Mouse (Mus musculus) B cell, adult (primary cell): ENCODE measurements around the gene Sox5. TPM values are rescaled to one million over a fixed set of nuclear protein-coding genes. Genes with fewer than 3 reads are reported as not detected.

Experiments
- total RNA-seq: library from RNA; stranded (reverse); gene quantifications from 4 replicates; pipeline ENCODE4 v1.2.4, GENCODE M21; 2023; ENCODE audit not compliant: inconsistent age

The Sox5 gene
- 1.7 to 4.8 TPM (median 3.6 TPM) in 4 replicates for total RNA-seq

GRCm38 (mm10) chr6:144781431-144782030 is at the start of gene Sox5:
TSS of gene Sox5 (minus strand) at chr6:144781977.

